Mouse (Mus musculus): ENCODE results near the gene 2810408A11Rik. TPM values are rescaled to one million over a fixed set of nuclear protein-coding genes. Genes with fewer than 3 reads are reported as not detected.
A peak's percentile ranks its signal among the peaks of the same experiment; 100 is the strongest.
"Not testable (repeated sequence)": the region's sequence is repeated elsewhere in the genome, so short reads cannot be mapped to it uniquely, and the experiment has no call there.

The 2810408A11Rik gene
- polyA plus RNA-seq, 1 experiment from 2014 or later, result 17.8 TPM

- Histone ChIP-seq H3K4me3 (no peak overlapping the region), H3K9ac (no peak overlapping the region), H3K9me3 (replicated peaks) (no peaks in the 10 kb centered on the region), H3K27ac (no peak overlapping the region), H3K36me3 (no peaks in the 10 kb centered on the region), H3K4me1 (no peaks in the 10 kb centered on the region; the same call in 1 of the 2 replicates), H3K4me2 (replicated peaks) (no peak overlapping the region), H3K27me3 (no peaks in the 10 kb centered on the region)
- 97% methylated on average over 2 of the region's 2 CpGs for WGBS
- no peak for ATAC-seq (ENCODE audit: low FRiP score)
These were observed 26.7 kb upstream of the 2810408A11Rik start for GRCm38 (mm10) chr11:69927501-69927900.

- peak overlapping the region; percentile 93; the same call in 1 of the 2 replicates for H3K27ac ChIP-seq
- no peak overlapping the region for H3K9ac ChIP-seq
- H3K4me3 ChIP-seq, result no peak overlapping the region
These were observed 22.0 kb upstream of the 2810408A11Rik start for GRCm38 (mm10) chr11:69922796-69923195.

GRCm38 (mm10) chr11:69922012-69922756 is 21.4 kb upstream of the 2810408A11Rik start:
- Histone ChIP-seq H3K36me3 (peaks cover 19% of the 10 kb centered on the region), H3K4me3 (peak overlapping the region; percentile 98), H3K4me1 (peaks cover 18% of the 10 kb centered on the region), H3K27ac (peak overlapping the region; percentile 93), H3K4me2 (replicated peaks) (peak overlapping the region; percentile 66), H3K27me3 (no peaks in the 10 kb centered on the region), H3K9ac (peak overlapping the region; percentile 61), H3K9me3 (replicated peaks) (no peaks in the 10 kb centered on the region)
- ATAC-seq (ENCODE audit: low FRiP score), result no peak
- 5% methylated on average over 12 of the region's 12 CpGs for whole genome bisulfite sequencing

More at GRCm38 (mm10) chr11:69922796-69923195, 22.0 kb upstream of the 2810408A11Rik start:
- no peaks in the 10 kb centered on the region for H3K27me3 ChIP-seq
- H3K4me2 ChIP-seq (replicated peaks), result no peak overlapping the region
- peaks cover 13% of the 10 kb centered on the region for H3K36me3 ChIP-seq
- H3K9me3 ChIP-seq (replicated peaks), result no peaks in the 10 kb centered on the region
- ATAC-seq (ENCODE audit: low FRiP score), result no peak
- WGBS, result 76% methylated on average over 3 of the region's 3 CpGs
- H3K4me1 ChIP-seq, result peaks cover 17% of the 10 kb centered on the region

GRCm38 (mm10) chr11:69921114-69922011 is 20.6 kb upstream of the 2810408A11Rik start, which contains the start of gene Eif5a:
Gene Eif5a (minus strand): TSS chr11:69921958.
- peak; percentile 97 for ATAC-seq (ENCODE audit: low FRiP score)
- under 1% methylated on average over 77 of the region's 78 CpGs for WGBS

GRCm38 (mm10) chr11:69920266-69921031 is 19.7 kb upstream of the 2810408A11Rik start:
- peaks cover 27% of the 10 kb centered on the region for H3K4me1 ChIP-seq
- H3K27me3 ChIP-seq, result no peaks in the 10 kb centered on the region
- H3K9ac ChIP-seq, result peak overlapping the region; percentile 98
- peak overlapping the region; percentile 93 for H3K27ac ChIP-seq
- WGBS, result under 1% methylated on average over 62 of the region's 65 CpGs
- no peaks in the 10 kb centered on the region for H3K9me3 ChIP-seq (replicated peaks)
- H3K4me2 ChIP-seq (replicated peaks), result peak overlapping the region; percentile 98
- H3K36me3 ChIP-seq, result peaks cover 36% of the 10 kb centered on the region
- ATAC-seq (ENCODE audit: low FRiP score), result peak; percentile 31
- peak overlapping the region; percentile 98 for H3K4me3 ChIP-seq

More at GRCm38 (mm10) chr11:69921114-69922011, 20.6 kb upstream of the 2810408A11Rik start, which contains the start of gene Eif5a:
- Histone ChIP-seq H3K9me3 (replicated peaks) (no peaks in the 10 kb centered on the region), H3K36me3 (peaks cover 27% of the 10 kb centered on the region), H3K4me2 (replicated peaks) (peak within 1 kb of the TSS; percentile 98), H3K4me3 (peak within 1 kb of the TSS; percentile 98), H3K27ac (peak within 1 kb of the TSS; percentile 93), H3K27me3 (no peaks in the 10 kb centered on the region), H3K9ac (peak within 1 kb of the TSS; percentile 98), H3K4me1 (peaks cover 19% of the 10 kb centered on the region)

- 2% methylated on average over 17 of the region's 17 CpGs for WGBS
- Histone ChIP-seq H3K36me3 (peaks cover 43% of the 10 kb centered on the region), H3K4me3 (peak overlapping the region; percentile 98), H3K9me3 (replicated peaks) (no peaks in the 10 kb centered on the region), H3K4me2 (replicated peaks) (peak overlapping the region; percentile 98), H3K4me1 (peaks cover 34% of the 10 kb centered on the region), H3K9ac (peak overlapping the region; percentile 98), H3K27ac (peak overlapping the region; percentile 93), H3K27me3 (no peaks in the 10 kb centered on the region)
- no peak for ATAC-seq (ENCODE audit: low FRiP score)
These were observed 19.0 kb upstream of the 2810408A11Rik start for GRCm38 (mm10) chr11:69919661-69920265.

GRCm38 (mm10) chr11:69919053-69919452 is 18.3 kb upstream of the 2810408A11Rik start:
- WGBS, result 86% methylated on average over 9 of the region's 9 CpGs
- H3K9ac ChIP-seq, result peak overlapping the region; percentile 98
- H3K36me3 ChIP-seq, result peaks cover 43% of the 10 kb centered on the region
- H3K4me1 ChIP-seq, result peaks cover 39% of the 10 kb centered on the region
- H3K27ac ChIP-seq, result peak overlapping the region; percentile 93; the same call in 1 of the 2 replicates
- H3K4me2 ChIP-seq (replicated peaks), result peak overlapping the region; percentile 98
- no peaks in the 10 kb centered on the region for H3K27me3 ChIP-seq
- H3K4me3 ChIP-seq, result peak overlapping the region; percentile 98
- H3K9me3 ChIP-seq (replicated peaks), result no peaks in the 10 kb centered on the region
- no peak for ATAC-seq (ENCODE audit: low FRiP score)

- no peak overlapping the region for H3K9ac ChIP-seq
- no peak for ATAC-seq (ENCODE audit: low FRiP score)
- no peaks in the 10 kb centered on the region for H3K9me3 ChIP-seq (replicated peaks)
- peaks cover 46% of the 10 kb centered on the region for H3K36me3 ChIP-seq
- H3K27ac ChIP-seq, result no peak overlapping the region
- no peak overlapping the region for H3K4me3 ChIP-seq
- 86% methylated on average over 5 of the region's 5 CpGs for WGBS
- no peak overlapping the region for H3K4me2 ChIP-seq (replicated peaks)
- peaks cover 44% of the 10 kb centered on the region for H3K4me1 ChIP-seq
- no peaks in the 10 kb centered on the region for H3K27me3 ChIP-seq
These were observed 17.3 kb upstream of the 2810408A11Rik start for GRCm38 (mm10) chr11:69918118-69918517.

- no peaks in the 10 kb centered on the region for H3K27me3 ChIP-seq
- no peak overlapping the region for H3K4me3 ChIP-seq
- ATAC-seq (ENCODE audit: low FRiP score), result no peak
- no peaks in the 10 kb centered on the region for H3K9me3 ChIP-seq (replicated peaks)
- H3K27ac ChIP-seq, result no peak overlapping the region
- 89% methylated on average over 8 of the region's 8 CpGs for WGBS
- H3K4me1 ChIP-seq, result peaks cover 45% of the 10 kb centered on the region
- no peak overlapping the region for H3K4me2 ChIP-seq (replicated peaks)
- H3K9ac ChIP-seq, result no peak overlapping the region
- H3K36me3 ChIP-seq, result peaks cover 52% of the 10 kb centered on the region
These were observed 16.7 kb upstream of the 2810408A11Rik start for GRCm38 (mm10) chr11:69917379-69917948.

- Histone ChIP-seq H3K4me1 (peaks cover 45% of the 10 kb centered on the region), H3K36me3 (peaks cover 58% of the 10 kb centered on the region)
- not testable (repeated sequence) for H3K9ac ChIP-seq; H3K4me2 ChIP-seq (replicated peaks); H3K9me3 ChIP-seq (replicated peaks); H3K27me3 ChIP-seq; H3K4me3 ChIP-seq; ATAC-seq (ENCODE audit: low FRiP score); H3K27ac ChIP-seq
- 71% methylated on average over 7 of the region's 7 CpGs for WGBS
These were observed 16.0 kb upstream of the 2810408A11Rik start for GRCm38 (mm10) chr11:69916652-69917378.
